Mouse (Mus musculus) large intestine, adult 2 months (tissue): Measurements from ENCODE around the gene Tmem223. TPM values are rescaled to one million over a fixed set of nuclear protein-coding genes. Genes with fewer than 3 reads are reported as not detected.
A peak's percentile ranks its signal among the peaks of the same experiment; 100 is the strongest.

Source experiments
- DNase-seq: peaks from one replicate; pipeline ENCODE4 v3.0.0-alpha.2; 2012; ENCODE audit warnings: low read depth, low spot score
- WGBS: fragments of 180-500 bp; shearing (Covaris S2); methylation state at CpG from one replicate; pipeline ENCODE4 v1.1.7; 2018; 5-methylcytosine and 5-hydroxymethylcytosine counted together
- polyA plus RNA-seq: library from polyadenylated mRNA; depleted of rRNA; stranded (reverse); fragments of >200 nt; gene quantifications from 2 replicates; pipeline ENCODE4 v1.2.3, GENCODE M21; 2012

The Tmem223 gene
- polyA plus RNA-seq, 1 experiment, result 107 TPM

- under 1% methylated on average over 36 of the region's 36 CpGs for WGBS
- DNase-seq, result peak; percentile 95
Measured at GRCm38 (mm10) chr19:8741243-8741869, 29.4 kb upstream of the Tmem223 start, which contains the start of gene Stx5a. Gene Stx5a (plus strand): TSS chr19:8741413.

DNA sequence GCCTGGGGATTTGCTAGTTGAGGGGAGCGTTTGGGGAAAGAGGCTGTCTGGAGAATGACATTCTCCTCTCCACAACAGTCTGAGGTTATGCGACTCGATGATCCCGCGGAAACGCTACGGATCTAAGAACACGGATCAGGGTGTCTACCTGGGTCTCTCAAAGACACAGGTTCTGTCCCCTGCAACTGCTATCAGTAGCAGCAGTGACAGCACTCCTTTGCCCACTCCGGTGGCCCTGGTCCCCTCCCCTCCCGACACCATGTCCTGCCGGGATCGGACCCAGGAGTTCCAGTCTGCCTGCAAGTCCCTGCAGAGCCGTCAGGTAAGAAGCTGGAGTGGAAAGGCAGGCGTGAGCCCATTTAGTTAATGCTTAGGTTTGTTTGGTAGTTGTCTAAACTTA, 28.6 kb upstream of the Tmem223 start:
- WGBS, result 2% methylated on average over 14 of the region's 14 CpGs
- DNase-seq, result no peak

DNA sequence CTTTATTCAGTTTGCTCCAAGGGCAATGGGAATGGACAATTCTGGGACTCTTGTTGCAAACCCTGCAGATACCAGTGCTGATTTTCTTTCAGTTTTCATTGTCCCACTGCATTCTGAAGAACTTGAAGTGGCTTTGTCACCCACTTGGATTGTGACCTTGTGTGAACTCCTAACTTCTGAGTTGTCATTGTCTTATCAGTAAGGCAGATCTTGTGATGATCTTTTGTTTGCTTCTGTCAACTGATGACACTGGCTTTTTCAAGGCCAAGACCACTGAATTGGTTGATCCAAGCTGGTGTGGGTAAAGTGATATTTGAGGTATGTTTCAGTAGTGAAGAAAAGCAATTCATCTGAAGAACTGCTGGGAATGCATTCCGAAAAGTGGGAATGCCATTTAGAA, 25.4 kb upstream of the Tmem223 start:
- no peak for DNase-seq
- 89% methylated on average over 1 of the region's 1 CpGs for WGBS

- DNase-seq, result no peak
- WGBS, result 69% methylated on average over 2 of the region's 2 CpGs
Measured at GRCm38 (mm10) chr19:8747368-8747767, 23.4 kb upstream of the Tmem223 start.

GRCm38 (mm10) chr19:8755652-8756051, 15.1 kb upstream of the Tmem223 start:
- 57% methylated on average over 3 of the region's 3 CpGs for WGBS
- DNase-seq, result no peak

- peak; percentile 67 for DNase-seq
Measured at GRCm38 (mm10) chr19:8756635-8757387, 14.0 kb upstream of the Tmem223 start, which contains the start of gene Nxf1. Gene Nxf1 (plus strand): TSS chr19:8757073.

DNA sequence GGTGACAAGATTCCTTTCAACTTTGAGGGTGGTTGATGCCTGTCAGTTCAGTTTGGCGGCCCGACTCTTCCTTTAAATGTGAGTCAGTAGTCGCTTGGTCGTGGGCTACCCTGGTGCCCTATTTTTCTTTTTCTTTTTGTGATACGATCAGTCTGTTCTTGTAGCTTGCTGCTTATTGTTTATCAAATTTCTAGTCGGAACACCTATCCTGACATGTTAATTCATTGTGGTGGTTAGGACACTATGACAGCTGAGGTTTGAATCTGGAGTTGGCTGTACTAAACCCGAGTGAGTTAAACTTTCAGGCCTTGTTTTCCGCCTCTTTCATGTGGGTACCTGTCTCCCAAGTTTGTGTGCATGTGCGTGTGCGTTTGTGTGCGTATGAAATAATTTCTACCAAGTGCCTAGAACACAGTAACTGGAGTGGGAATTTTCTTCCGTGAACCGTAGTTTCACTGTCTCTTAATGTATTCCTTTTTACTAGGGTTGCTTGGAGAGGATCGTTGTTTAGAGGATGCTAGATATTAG, 13.3 kb upstream of the Tmem223 start:
- DNase-seq, result no peak
- WGBS, result 1% methylated on average over 14 of the region's 14 CpGs

More at GRCm38 (mm10) chr19:8756635-8757387, 14.0 kb upstream of the Tmem223 start, which contains the start of gene Nxf1:
- WGBS, result under 1% methylated on average over 75 of the region's 75 CpGs

DNA sequence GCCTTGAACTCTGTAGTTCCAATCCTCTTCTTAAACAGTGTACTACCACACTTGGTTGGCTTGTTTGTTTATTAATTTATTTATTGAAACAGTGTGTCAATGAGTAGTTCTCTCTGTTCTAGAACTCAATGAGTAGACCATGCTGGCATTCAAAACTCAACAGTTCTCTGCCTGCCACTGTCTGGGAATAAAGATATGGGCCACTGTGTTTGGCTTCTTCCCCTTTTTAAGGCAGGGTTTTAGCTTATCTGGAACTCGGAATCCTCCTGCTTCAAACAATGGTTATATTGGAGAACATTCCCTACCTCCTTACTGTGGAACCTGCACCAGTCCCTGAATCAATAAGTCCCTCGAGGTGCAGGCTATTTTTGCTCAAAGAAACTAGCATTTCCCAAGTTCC, 11.9 kb upstream of the Tmem223 start:
- WGBS, result 70% methylated on average over 2 of the region's 2 CpGs
- DNase-seq, result no peak

DNA sequence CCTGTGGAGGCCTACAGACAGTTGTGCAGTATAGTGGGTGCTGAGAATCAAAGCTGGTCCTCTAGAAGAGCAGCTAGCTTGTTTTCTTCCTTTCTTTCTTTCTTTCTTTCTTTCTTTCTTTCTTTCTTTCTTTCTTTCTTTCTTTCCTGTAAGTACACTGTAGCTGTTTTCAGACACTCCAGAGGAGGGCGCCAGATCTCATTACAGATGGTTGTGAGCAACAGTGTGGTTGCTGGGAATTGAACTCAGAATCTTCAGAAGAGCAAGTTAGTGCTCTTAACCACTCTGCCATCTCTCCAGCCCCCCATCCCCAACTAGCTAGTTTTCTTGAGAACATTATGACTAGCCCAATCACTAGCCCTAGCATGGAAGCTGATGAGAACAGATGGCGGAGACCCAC, 10.0 kb upstream of the Tmem223 start:
- WGBS, result 93% methylated on average over 2 of the region's 2 CpGs
- no peak for DNase-seq

DNA sequence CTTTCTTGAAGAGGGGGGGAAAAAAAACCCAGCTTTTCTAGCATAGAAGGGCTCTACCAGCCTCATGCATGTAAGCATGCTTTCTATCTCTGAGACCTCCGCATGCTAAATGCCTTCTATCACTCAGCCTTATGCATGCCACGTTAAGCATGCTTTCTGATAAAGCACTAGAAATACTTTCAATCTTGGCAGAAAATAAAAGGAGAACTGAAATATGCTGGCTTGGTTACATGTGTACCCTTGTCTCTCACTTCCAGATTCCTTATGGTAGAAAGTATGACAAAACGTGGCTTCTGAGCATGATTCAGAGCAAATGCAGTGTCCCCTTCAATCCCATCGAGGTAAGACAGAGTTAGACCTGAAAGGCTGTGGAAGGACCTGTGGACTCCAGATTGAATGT, 7.5 kb upstream of the Tmem223 start:
- WGBS, result 84% methylated on average over 4 of the region's 4 CpGs
- DNase-seq, result no peak

GRCm38 (mm10) chr19:8765562-8765961, 5.2 kb upstream of the Tmem223 start:
- 96% methylated on average over 9 of the region's 9 CpGs for WGBS
- no peak for DNase-seq

DNA sequence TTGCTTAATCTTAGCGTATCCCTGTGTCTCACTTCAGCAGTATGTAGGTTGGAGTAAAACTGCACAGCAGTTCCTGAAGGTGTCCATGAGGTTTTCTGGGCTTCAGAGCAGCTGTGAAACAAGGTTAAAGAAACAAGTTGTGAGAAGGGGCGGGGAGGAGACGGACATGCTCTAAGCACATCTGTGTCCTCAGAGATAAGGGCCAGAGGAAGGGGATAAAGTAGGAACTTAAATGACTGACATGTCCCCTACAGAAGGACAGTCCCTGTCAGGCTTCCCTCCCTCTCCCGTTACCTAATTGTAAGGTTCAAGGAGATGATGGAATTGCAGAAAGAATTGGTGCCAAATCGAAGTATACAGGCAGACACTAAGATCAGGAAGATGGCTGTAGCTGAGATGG, 2.2 kb downstream of the Tmem223 start:
- DNase-seq, result no peak
- WGBS, result 51% methylated on average over 5 of the region's 5 CpGs

DNA sequence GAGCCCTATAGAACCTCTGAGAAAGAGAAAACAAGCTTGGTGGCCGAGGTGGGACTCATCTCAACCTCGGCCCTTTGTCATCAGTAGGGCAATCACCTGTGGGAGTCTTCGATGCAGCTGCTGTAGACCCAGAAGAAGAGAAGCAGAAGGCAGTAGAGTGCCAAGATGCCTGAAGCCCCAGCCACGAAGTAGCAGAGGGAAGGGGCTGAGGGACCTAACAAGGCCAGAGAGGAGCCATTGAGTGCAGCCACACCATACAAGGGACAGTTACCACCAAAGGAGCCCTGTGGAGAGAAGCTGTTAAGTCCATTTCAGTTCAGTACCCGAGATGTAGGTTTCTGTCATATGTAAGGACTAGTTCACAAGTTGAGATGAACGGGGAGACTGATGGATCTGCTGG, 2.6 kb downstream of the Tmem223 start:
- 15% methylated on average over 6 of the region's 6 CpGs for WGBS
- no peak for DNase-seq

- DNase-seq, result peak; percentile 93
- WGBS, result under 1% methylated on average over 68 of the region's 68 CpGs
Measured at GRCm38 (mm10) chr19:8774086-8774835, 3.5 kb downstream of the Tmem223 start, which contains the start of gene Tmem179b. Gene Tmem179b (minus strand): TSS chr19:8774467.

- no peak for DNase-seq
- 3% methylated on average over 20 of the region's 20 CpGs for WGBS
Measured at GRCm38 (mm10) chr19:8774951-8775421, 4.2 kb downstream of the Tmem223 start.

GRCm38 (mm10) chr19:8786008-8786781, 15.4 kb downstream of the Tmem223 start, which contains the start of gene Taf6l:
Gene Taf6l (minus strand): TSS chr19:8786417.
- DNase-seq, result peak; percentile 95
- WGBS, result under 1% methylated on average over 32 of the region's 32 CpGs

DNA sequence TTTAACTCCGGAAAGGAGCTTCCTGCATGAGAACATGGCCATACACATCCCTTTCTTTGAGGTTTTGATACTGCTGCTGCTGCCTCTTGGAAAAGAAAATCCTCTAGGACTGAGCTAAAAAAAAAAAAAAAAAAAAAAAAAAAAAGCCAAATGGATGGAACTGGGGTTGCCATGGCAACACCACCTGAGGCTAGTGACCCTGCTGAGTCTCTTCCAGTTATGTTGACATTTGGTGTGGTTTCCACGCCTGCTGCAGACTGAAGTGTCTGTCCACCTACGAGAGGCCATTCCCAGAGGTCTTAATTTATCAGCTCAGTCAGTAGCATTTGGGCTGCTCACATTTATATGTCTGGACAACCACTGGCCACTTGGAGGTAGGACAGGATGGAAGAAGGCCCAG, 17.7 kb downstream of the Tmem223 start:
- WGBS, result 47% methylated on average over 3 of the region's 3 CpGs
- DNase-seq, result no peak

DNA sequence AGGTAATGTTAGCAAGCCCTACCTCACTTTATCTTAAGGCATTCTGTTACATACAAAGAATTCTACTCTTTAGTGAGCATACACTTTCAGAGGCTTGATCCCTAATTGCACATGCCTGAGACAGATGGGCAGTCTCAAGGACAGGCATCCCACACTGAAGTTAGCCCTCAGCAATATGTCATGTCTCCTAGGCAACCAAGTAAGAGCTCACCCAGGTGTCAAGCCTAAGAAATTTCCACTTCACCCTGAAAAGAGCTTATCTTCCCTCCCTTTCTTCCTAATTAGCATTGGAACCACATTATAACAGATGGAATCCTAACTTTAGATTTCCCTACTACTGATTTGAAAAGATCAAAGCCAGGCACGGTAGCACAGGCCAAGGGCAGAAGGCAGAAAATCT, 18.4 kb downstream of the Tmem223 start:
- DNase-seq, result no peak
- 65% methylated on average over 1 of the region's 1 CpGs for WGBS

DNA sequence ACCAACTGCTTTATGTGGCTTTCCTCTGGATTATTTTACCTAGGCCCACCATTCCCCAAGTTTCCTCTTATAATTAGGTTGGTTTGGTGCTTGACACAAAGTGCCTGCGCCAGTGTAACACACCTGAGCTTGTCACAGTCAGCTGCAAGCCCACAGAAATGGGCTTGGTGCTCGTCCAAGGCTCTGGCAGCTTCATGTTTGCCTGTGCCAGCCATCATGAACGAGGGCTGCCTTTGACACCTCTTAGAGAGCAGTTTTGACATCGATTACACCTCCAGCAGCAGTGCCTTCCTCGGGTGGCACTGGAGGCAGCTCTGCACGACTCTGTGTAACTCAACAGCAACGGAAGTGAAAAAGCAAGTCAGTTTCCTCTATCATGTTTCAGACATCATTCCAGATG, 19.4 kb downstream of the Tmem223 start:
- DNase-seq, result no peak
- WGBS, result 80% methylated on average over 7 of the region's 7 CpGs
